Mouse (Mus musculus): ENCODE results near the gene Hmga2.

- TF ChIP-seq ZMIZ1 (IDR thresholded peaks at IDR 0.05; ENCODE audit: low read depth, low read length) (no peak), GATA1 (IDR thresholded peaks at IDR 0.05; ENCODE audit: low read depth, low read length) (no peak), E2F4 (IDR thresholded peaks at IDR 0.05; ENCODE audit: borderline replicate concordance, low read depth, low read length) (no peak), MEF2A (IDR thresholded peaks at IDR 0.05; ENCODE audit: extremely low read depth, insufficient replicate concordance, low read depth, low read length, poor library complexity, severe bottlenecking) (no peak), CTCF (IDR thresholded peaks at IDR 0.05 in 2 of 3, conservative IDR thresholded peaks at IDR 0.05 in 1 of 3; ENCODE audit: control insufficient read depth in 1 of 3, insufficient read depth in 1 of 3, low read depth in 2 of 3, low read length in 3 of 3, poor library complexity in 1 of 3, severe bottlenecking in 1 of 3) (no peak), ZC3H11A (IDR thresholded peaks at IDR 0.05; ENCODE audit: low read depth, low read length) (no peak), USF2 (IDR thresholded peaks at IDR 0.05; ENCODE audit: borderline replicate concordance in 1 of 2, insufficient read depth in 1 of 2, low read depth in 1 of 2, low read length in 2 of 2) (no peak), MYC (IDR thresholded peaks at IDR 0.05; ENCODE audit: low read depth, low read length) (no peak), ZNF384 (IDR thresholded peaks at IDR 0.05; ENCODE audit: low read depth, low read length) (no peak), POLR2A (IDR thresholded peaks at IDR 0.05; ENCODE audit: control insufficient read depth in 1 of 2, insufficient read depth in 1 of 2, low read depth in 1 of 2, low read length in 2 of 2, poor library complexity in 1 of 2) (no peak), POLR2AphosphoS2 (IDR thresholded peaks at IDR 0.05; ENCODE audit: low read length) (no peak), GABPA (IDR thresholded peaks at IDR 0.05; ENCODE audit: low read depth, low read length) (no peak), KAT2A (conservative IDR thresholded peaks at IDR 0.05; ENCODE audit: low read depth, low read length) (no peak)
Measured at GRCm38 (mm10) chr10:120426086-120426610, 50.1 kb downstream of the Hmga2 start.
